Mouse (Mus musculus) bone marrow, adult 2 months (tissue): Measurements from ENCODE around the gene Hoxd3.

Experiments used
- CTCF ChIP-seq: fragments of 200-500 bp; IDR thresholded peaks from 2 replicates; pipeline ENCODE4 v1.5.1; 2011; ENCODE audit warnings: low read length, control low read depth; ENCODE audit not compliant: control insufficient read depth, insufficient read depth
- POLR2A ChIP-seq: fragments of 200-500 bp; IDR thresholded peaks from 2 replicates; pipeline ENCODE4 v1.6.1; 2011; ENCODE audit warnings: low read depth, mild to moderate bottlenecking, control low read depth, low read length, borderline replicate concordance; ENCODE audit not compliant: control insufficient read depth

DNA sequence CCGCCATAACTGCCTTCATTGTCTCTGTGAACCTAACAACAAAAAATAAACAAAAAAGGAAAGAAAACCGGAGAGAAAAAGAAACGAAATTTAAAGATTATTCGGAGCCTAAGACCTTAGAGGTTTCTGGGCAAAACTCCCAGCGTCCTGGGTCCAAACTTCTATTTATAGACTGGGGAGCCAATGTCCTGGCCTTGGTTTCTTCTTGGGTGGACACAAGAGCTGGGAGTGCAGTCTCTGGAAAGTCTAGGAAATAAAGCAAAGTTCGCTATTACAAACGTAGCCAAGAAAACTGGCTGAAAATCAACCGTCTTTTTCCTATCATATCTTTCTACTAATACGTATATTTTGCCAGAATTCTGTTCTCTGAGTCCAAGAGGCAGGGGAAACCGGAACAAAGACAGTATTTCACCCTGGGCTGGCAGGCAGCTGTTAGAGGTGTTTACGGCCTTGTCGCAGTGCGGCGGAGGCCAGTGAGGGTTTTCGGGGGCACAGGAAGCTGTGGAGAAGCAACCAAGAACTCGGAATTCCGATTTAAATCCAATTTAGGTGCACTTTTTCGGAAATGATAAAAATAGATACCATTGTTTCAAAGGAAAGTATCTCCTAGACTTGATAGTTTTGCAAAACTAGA, 2.5 kb downstream of the Hoxd3 start:
- TF ChIP-seq POLR2A (no peak), CTCF (no peak)
